Mouse (Mus musculus): ENCODE data around the gene Rhoh. TPM values are rescaled to one million over a fixed set of nuclear protein-coding genes. Genes with fewer than 3 reads are reported as not detected.

Gene Rhoh
- under 1 TPM; 0.64 to 0.75 TPM for total RNA-seq (2021)

- intact Hi-C loops (cut with DNase I): no loop called here
- no peak for DNase-seq (ENCODE audit: low spot score in 2 of 2)
Measured at GRCm38 (mm10) chr5:65861154-65861944, at the start of gene Rhoh. TSS of gene Rhoh (plus strand) at chr5:65861213.

- DNase-seq (ENCODE audit: low spot score in 2 of 2): peak in 1 of 2 experiments; percentile 15
- intact Hi-C loops (cut with DNase I): loop anchor here (5.0 kb wide), 1 partner anchor 114 kb away; no protein-coding TSS in a partner anchor
Measured at GRCm38 (mm10) chr5:65823601-65824133, 37.3 kb upstream of the Rhoh start.

GRCm38 (mm10) chr5:65826476-65826875 lies 34.5 kb upstream of the Rhoh start:
- intact Hi-C loops (cut with DNase I): no loop called here
- no peak for DNase-seq (ENCODE audit: low spot score in 2 of 2)

GRCm38 (mm10) chr5:65827102-65827501 lies 33.9 kb upstream of the Rhoh start:
- intact Hi-C loops (cut with DNase I): no loop called here
- no peak for DNase-seq (ENCODE audit: low spot score in 2 of 2)

- intact Hi-C loops (cut with DNase I): no loop called here
- DNase-seq (ENCODE audit: low spot score in 2 of 2): no peak
Measured at GRCm38 (mm10) chr5:65828261-65828660, 32.8 kb upstream of the Rhoh start.

GRCm38 (mm10) chr5:65829059-65829458 lies 32.0 kb upstream of the Rhoh start:
- no peak for DNase-seq (ENCODE audit: low spot score in 2 of 2)
- intact Hi-C loops (cut with DNase I): no loop called here

- intact Hi-C loops (cut with DNase I): no loop called here
- no peak for DNase-seq (ENCODE audit: low spot score in 2 of 2)
Measured at GRCm38 (mm10) chr5:65831917-65832618, 28.9 kb upstream of the Rhoh start.

- intact Hi-C loops (cut with DNase I): no loop called here
- DNase-seq (ENCODE audit: low spot score in 2 of 2): no peak
Measured at GRCm38 (mm10) chr5:65833092-65833491, 27.9 kb upstream of the Rhoh start.

- DNase-seq (ENCODE audit: low spot score in 2 of 2): no peak
- intact Hi-C loops (cut with DNase I): no loop called here
Measured at GRCm38 (mm10) chr5:65833766-65834498, 27.1 kb upstream of the Rhoh start.

GRCm38 (mm10) chr5:65838053-65838452 lies 23.0 kb upstream of the Rhoh start:
- intact Hi-C loops (cut with DNase I): no loop called here

GRCm38 (mm10) chr5:65842947-65843346 lies 18.1 kb upstream of the Rhoh start:
- DNase-seq (ENCODE audit: low spot score in 2 of 2): no peak

More at GRCm38 (mm10) chr5:65838053-65838452, 23.0 kb upstream of the Rhoh start:
- DNase-seq (ENCODE audit: low spot score in 2 of 2): no peak

GRCm38 (mm10) chr5:65846534-65846933 lies 14.5 kb upstream of the Rhoh start:
- intact Hi-C loops (cut with DNase I): no loop called here
- DNase-seq (ENCODE audit: low spot score in 2 of 2): no peak

More at GRCm38 (mm10) chr5:65842947-65843346, 18.1 kb upstream of the Rhoh start:
- intact Hi-C loops (cut with DNase I): no loop called here

- no peak for DNase-seq (ENCODE audit: low spot score in 2 of 2)
- intact Hi-C loops (cut with DNase I): no loop called here
Measured at GRCm38 (mm10) chr5:65846958-65847357, 14.1 kb upstream of the Rhoh start.

GRCm38 (mm10) chr5:65847656-65848055 lies 13.4 kb upstream of the Rhoh start:
- intact Hi-C loops (cut with DNase I): no loop called here
- no peak for DNase-seq (ENCODE audit: low spot score in 2 of 2)

GRCm38 (mm10) chr5:65850765-65851164 lies 10.2 kb upstream of the Rhoh start:
- DNase-seq (ENCODE audit: low spot score in 2 of 2): no peak
- intact Hi-C loops (cut with DNase I): no loop called here

- intact Hi-C loops (cut with DNase I): no loop called here
- no peak for DNase-seq (ENCODE audit: low spot score in 2 of 2)
Measured at GRCm38 (mm10) chr5:65854786-65855191, 6.2 kb upstream of the Rhoh start.

GRCm38 (mm10) chr5:65855571-65855970 lies 5.4 kb upstream of the Rhoh start:
- DNase-seq (ENCODE audit: low spot score in 2 of 2): no peak
- intact Hi-C loops (cut with DNase I): no loop called here

- no peak for DNase-seq (ENCODE audit: low spot score in 2 of 2)
- intact Hi-C loops (cut with DNase I): no loop called here
Measured at GRCm38 (mm10) chr5:65856591-65857411, 4.2 kb upstream of the Rhoh start.

GRCm38 (mm10) chr5:65857935-65858334 lies 3.1 kb upstream of the Rhoh start:
- DNase-seq (ENCODE audit: low spot score in 2 of 2): no peak
- intact Hi-C loops (cut with DNase I): no loop called here
